Mouse (Mus musculus) ES-E14 (cell line): Measurements from ENCODE around the gene Csf2rb. TPM values are rescaled to one million over a fixed set of nuclear protein-coding genes. Genes with fewer than 3 reads are reported as not detected.
"Not testable (repeated sequence)": the region's sequence is repeated elsewhere in the genome, so short reads cannot be mapped to it uniquely, and the experiment has no call there.

Source experiments
- DNase-seq: peaks from one replicate; pipeline ENCODE4 v3.0.0-alpha.2; 2013; ENCODE audit warnings: low read depth, low spot score
- H3K27ac ChIP-seq: 2 replicates; pipeline ENCODE4 v1.5.1; 2012; ENCODE audit warnings: low read depth, mild to moderate bottlenecking, low read length, moderate library complexity, mixed read lengths; ENCODE audit not compliant: poor library complexity, insufficient read depth, severe bottlenecking
- H3K36me3 ChIP-seq: 2 replicates; pipeline ENCODE4 v1.6.1; 2012; ENCODE audit warnings: mild to moderate bottlenecking, low read length, moderate library complexity, mixed read lengths; ENCODE audit not compliant: control insufficient read depth, poor library complexity, insufficient read depth, severe bottlenecking
- H3K4me1 ChIP-seq, 2 experiments: fragments of 150-350 bp in 1 of 2; sonication (generic) in 1 of 2; 2 replicates each; pipeline ENCODE4 v1.6.1; 2012; ENCODE audit warnings: low read length in 2 of 2, mild to moderate bottlenecking in 1 of 2, mixed read lengths in 1 of 2; ENCODE audit not compliant: control insufficient read depth in 2 of 2, insufficient read depth in 2 of 2, poor library complexity in 1 of 2
- H3K4me3 ChIP-seq, 2 experiments: fragments of 150-350 bp in 1 of 2; sonication (generic) in 1 of 2; 2 replicates each; pipeline ENCODE4 v1.5.1; 2012; ENCODE audit warnings: low read length in 2 of 2, low read depth in 1 of 2, mild to moderate bottlenecking in 1 of 2, mixed read lengths in 1 of 2; ENCODE audit not compliant: insufficient read depth in 1 of 2, poor library complexity in 1 of 2, severe bottlenecking in 1 of 2
- H3K9ac ChIP-seq: 2 replicates; pipeline ENCODE4 v1.6.1; 2012; ENCODE audit warnings: low read depth, mild to moderate bottlenecking, low read length, mixed read lengths; ENCODE audit not compliant: poor library complexity, insufficient read depth, severe bottlenecking
- H3K9me3 ChIP-seq: fragments of 150-350 bp; sonication (generic); 2 replicates; pipeline ENCODE4 v1.6.1; 2012; ENCODE audit warnings: low read depth, mild to moderate bottlenecking, low read length; ENCODE audit not compliant: control insufficient read depth, insufficient read depth
- CHD2 ChIP-seq: IDR thresholded peaks from 2 replicates; pipeline ENCODE4 v1.6.1; 2014; ENCODE audit warnings: mild to moderate bottlenecking, low read depth, low read length, inconsistent platforms
- HCFC1 ChIP-seq: IDR thresholded peaks from 2 replicates; pipeline ENCODE4 v1.6.1; 2012; ENCODE audit warnings: low read length, inconsistent platforms, borderline replicate concordance; ENCODE audit not compliant: insufficient read depth
- MAFK ChIP-seq: IDR thresholded peaks from 2 replicates; pipeline ENCODE4 v1.6.1; 2014; ENCODE audit warnings: mild to moderate bottlenecking, low read depth, low read length, inconsistent platforms; ENCODE audit not compliant: insufficient read depth
- ZC3H11A ChIP-seq: IDR thresholded peaks from 2 replicates; pipeline ENCODE4 v1.6.1; 2012; ENCODE audit warnings: low read depth, mild to moderate bottlenecking, inconsistent platforms, low read length, borderline replicate concordance
- ZNF384 ChIP-seq: IDR thresholded peaks from 2 replicates; pipeline ENCODE4 v1.6.1; 2012; ENCODE audit warnings: low read depth, low read length, inconsistent platforms
- in situ Hi-C, 2 experiments: fragments of 600-800 bp; cut with MboI; formaldehyde crosslinking; loops; one replicate each; pipeline ENCODE4 v1.15.1; 2025; ENCODE audit warnings: low sequenced_read_pairs in 2 of 2, inconsistent platforms in 1 of 2; ENCODE audit not compliant: unreplicated experiment in 2 of 2
- total RNA-seq: library from RNA; depleted of rRNA; stranded (reverse); fragments of 300-350 nt; gene quantifications from 2 replicates; pipeline ENCODE4 v1.2.3, GENCODE M21; 2012

Csf2rb gene
- total RNA-seq, 1 experiment = 1.1 TPM

DNA sequence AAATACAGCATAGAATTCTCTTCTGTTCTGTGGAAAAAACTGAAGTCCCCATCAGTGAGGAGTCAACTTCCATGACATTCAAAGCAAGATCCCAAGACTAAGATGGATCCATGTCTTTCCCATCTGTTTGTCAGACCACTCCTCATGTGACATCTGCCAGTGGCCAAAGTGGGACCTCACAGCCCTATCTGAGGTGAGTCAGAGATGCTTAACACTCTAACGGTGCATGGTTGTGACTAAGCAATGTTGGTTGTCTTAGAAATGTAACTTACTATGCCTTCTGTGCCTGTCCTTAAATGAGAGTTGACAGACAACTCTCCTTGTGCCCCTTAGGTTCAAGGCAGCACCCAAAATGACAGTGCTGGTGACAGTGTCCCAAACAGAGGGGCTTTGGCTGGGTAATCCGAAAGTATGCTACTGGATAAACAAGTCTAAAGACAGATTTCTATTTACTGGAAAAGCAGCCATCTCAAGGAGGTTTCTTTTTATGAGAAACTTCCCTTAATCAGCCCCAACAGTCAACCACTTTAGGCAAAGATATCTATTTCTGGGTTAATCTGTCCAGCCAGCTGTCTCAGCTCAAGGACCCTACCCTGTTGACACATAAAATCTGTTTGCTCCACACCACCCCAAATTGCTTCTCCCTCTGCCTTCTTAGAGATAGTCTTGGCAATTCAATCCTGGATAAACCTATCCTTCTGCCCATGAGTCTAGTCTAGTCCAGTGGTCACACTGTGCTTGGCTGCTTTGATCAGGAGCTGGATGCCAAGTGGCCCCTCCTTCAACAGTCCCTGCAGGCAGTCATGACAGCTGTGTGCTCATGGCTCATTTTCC, 7.0 kb upstream of the Csf2rb start:
- H3K9ac ChIP-seq, H3K36me3 ChIP-seq, H3K9me3 ChIP-seq, H3K27ac ChIP-seq, H3K4me1 ChIP-seq, H3K4me3 ChIP-seq, DNase-seq, in situ Hi-C loops: not testable (repeated sequence)

- in situ Hi-C loops = no loop called here
- Histone ChIP-seq H3K36me3 (no peaks in the 10 kb centered on the region), H3K27ac (no peak overlapping the region), H3K9ac (no peak overlapping the region), H3K4me1 (no peaks in the 10 kb centered on the region), H3K9me3 (no peaks in the 10 kb centered on the region), H3K4me3 (no peak overlapping the region)
- peak; percentile 22 for DNase-seq
- TF ChIP-seq HCFC1 = no peak
- TF ChIP-seq MAFK = no peak
- TF ChIP-seq ZNF384 = no peak
- TF ChIP-seq ZC3H11A = no peak
- TF ChIP-seq CHD2 = no peak
Measured at GRCm38 (mm10) chr15:78320825-78321496, 4.6 kb upstream of the Csf2rb start.

- DNase-seq = no peak
- in situ Hi-C loops = no loop called here
- Histone ChIP-seq H3K4me1 (no peaks in the 10 kb centered on the region), H3K9ac (no peak overlapping the region), H3K9me3 (no peaks in the 10 kb centered on the region), H3K4me3 (no peak overlapping the region), H3K36me3 (no peaks in the 10 kb centered on the region), H3K27ac (no peak overlapping the region)
- TF ChIP-seq ZNF384 (no peak), CHD2 (no peak), ZC3H11A (no peak), HCFC1 (no peak), MAFK (no peak)
Measured at GRCm38 (mm10) chr15:78323366-78323765, 2.2 kb upstream of the Csf2rb start.

- no peaks in the 10 kb centered on the region for H3K4me1 ChIP-seq
- H3K4me3 ChIP-seq = no peak overlapping the region
- TF ChIP-seq ZNF384 = no peak
- TF ChIP-seq MAFK = no peak
- no peak overlapping the region for H3K9ac ChIP-seq
- H3K27ac ChIP-seq = no peak overlapping the region
- no peaks in the 10 kb centered on the region for H3K36me3 ChIP-seq
- in situ Hi-C loops = no loop called here
- no peak for DNase-seq
- no peaks in the 10 kb centered on the region for H3K9me3 ChIP-seq
Measured at GRCm38 (mm10) chr15:78324294-78324693, 1.3 kb upstream of the Csf2rb start.

DNA sequence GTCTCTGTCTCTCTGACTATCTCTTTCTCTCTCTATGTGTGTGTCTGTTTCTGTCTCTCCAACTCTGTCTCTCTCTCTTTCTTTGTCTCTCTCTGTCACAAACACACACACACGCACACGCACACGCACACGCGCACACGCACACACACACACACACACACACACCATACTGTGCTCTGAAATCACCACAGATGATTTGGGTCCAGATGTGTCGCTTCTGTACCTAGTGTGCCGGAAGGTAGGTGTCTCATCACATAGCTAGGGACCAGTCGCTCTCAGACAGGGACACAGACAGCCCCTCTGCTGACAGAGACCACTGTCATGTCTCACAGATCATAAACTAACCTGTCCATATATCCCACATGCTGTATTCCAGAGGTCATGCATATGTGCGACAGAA, 1.2 kb downstream of the Csf2rb start:
- no peaks in the 10 kb centered on the region for H3K36me3 ChIP-seq
- TF ChIP-seq MAFK (no peak), HCFC1 (no peak), ZNF384 (no peak), CHD2 (no peak)
- no peak overlapping the region for H3K4me3 ChIP-seq
- in situ Hi-C loops = no loop called here
- no peak overlapping the region for H3K9ac ChIP-seq
- no peak for DNase-seq
- H3K4me1 ChIP-seq = no peaks in the 10 kb centered on the region
- no peak overlapping the region for H3K27ac ChIP-seq
- H3K9me3 ChIP-seq = no peaks in the 10 kb centered on the region
